Mouse (Mus musculus): Measurements from ENCODE around the gene Pik3r1. TPM values are rescaled to one million over a fixed set of nuclear protein-coding genes. Genes with fewer than 3 reads are reported as not detected.

Gene Pik3r1
- total RNA-seq, 2 experiments from 2014 or later, result 41.3 to 52.1 TPM

- TF ChIP-seq CTCF (IDR thresholded peaks at IDR 0.05), result peak; percentile 90
- peak overlapping the region; percentile 83 for H3K27ac ChIP-seq
Observed at GRCm38 (mm10) chr13:101695876-101696275, 72.1 kb downstream of the Pik3r1 start.

GRCm38 (mm10) chr13:101694496-101695251 lies 73.3 kb downstream of the Pik3r1 start:
- no peak for TF ChIP-seq CTCF (IDR thresholded peaks at IDR 0.05)
- DNase-seq, result peak; percentile 75
- Histone ChIP-seq H3K4me3 (peak overlapping the region; percentile 87), H3K27ac (peak overlapping the region; percentile 83)
- intact Hi-C loops (cut with DNase I), result loop anchor here (1.0 to 10.0 kb wide), 5 partner anchors 182 to 1012 kb away; no protein-coding TSS in a partner anchor

More at GRCm38 (mm10) chr13:101695876-101696275, 72.1 kb downstream of the Pik3r1 start:
- peak; percentile 91 for DNase-seq
- H3K4me3 ChIP-seq, result peak overlapping the region; percentile 51
- intact Hi-C loops (cut with DNase I), result loop anchor here (1.0 to 10.0 kb wide), 4 partner anchors 381 to 1014 kb away; no protein-coding TSS in a partner anchor

GRCm38 (mm10) chr13:101693967-101694495 lies 74.0 kb downstream of the Pik3r1 start:
- peak; percentile 39; the same call in 1 of the 2 replicates for TF ChIP-seq CTCF (IDR thresholded peaks at IDR 0.05)
- DNase-seq, result peak; percentile 70
- H3K27ac ChIP-seq, result peak overlapping the region; percentile 83
- H3K4me3 ChIP-seq, result peak overlapping the region; percentile 87
- intact Hi-C loops (cut with DNase I), result loop anchor here (2.0 to 10.0 kb wide), 3 partner anchors 182 to 801 kb away; no protein-coding TSS in a partner anchor

DNA sequence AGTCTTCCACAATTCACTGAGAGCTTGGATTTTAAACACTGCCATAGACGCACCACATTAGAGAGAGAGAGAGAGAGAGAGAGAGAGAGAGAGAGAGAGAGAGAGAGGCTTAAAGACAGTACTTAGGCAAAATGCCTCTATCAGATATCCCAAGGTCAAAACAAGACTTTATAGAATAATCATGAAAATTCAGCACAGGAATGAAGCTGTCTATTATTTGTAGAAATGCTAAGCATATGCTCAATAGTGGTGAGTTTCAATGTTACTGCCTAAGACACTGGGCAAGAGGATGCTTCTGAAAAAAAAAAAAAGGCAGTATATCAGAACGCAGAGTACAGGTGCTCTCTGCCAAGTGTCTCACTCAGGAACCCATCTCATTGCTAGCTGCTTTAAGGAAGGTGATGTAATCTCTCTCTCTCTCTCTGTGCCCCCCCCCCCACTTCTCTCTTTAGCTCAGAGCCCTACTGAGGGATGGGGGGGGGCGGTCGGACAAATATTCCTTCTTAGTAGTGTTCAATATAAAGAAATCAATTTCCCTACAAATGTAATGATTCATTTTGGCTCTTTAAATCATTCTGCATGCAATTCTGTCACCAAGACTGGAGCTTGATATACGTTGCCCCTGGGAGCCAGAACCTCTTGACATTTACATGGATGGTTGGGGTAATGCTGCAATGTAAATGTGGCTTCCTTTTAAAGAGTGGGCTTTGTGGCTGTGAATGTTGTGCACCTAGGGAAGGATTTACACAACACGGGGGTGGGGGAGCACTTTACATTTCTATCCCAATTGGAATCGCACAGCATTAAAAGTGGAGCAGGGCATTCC lies 74.9 kb downstream of the Pik3r1 start:
- DNase-seq, result no peak
- H3K27ac ChIP-seq, result peak overlapping the region; percentile 83
- TF ChIP-seq CTCF (IDR thresholded peaks at IDR 0.05), result no peak
- H3K4me3 ChIP-seq, result peak overlapping the region; percentile 87
- intact Hi-C loops (cut with DNase I), result loop anchor here (5.0 to 10.0 kb wide), 2 partner anchors 181 to 378 kb away; no protein-coding TSS in a partner anchor

GRCm38 (mm10) chr13:101692239-101692784 lies 75.7 kb downstream of the Pik3r1 start:
- H3K27ac ChIP-seq, result peak overlapping the region; percentile 83
- peak; percentile 53 for DNase-seq

GRCm38 (mm10) chr13:101691669-101692068 lies 76.3 kb downstream of the Pik3r1 start:
- no peak for DNase-seq
- peak overlapping the region; percentile 83 for H3K27ac ChIP-seq
- TF ChIP-seq CTCF (IDR thresholded peaks at IDR 0.05), result no peak
- intact Hi-C loops (cut with DNase I), result loop anchor here (5.0 to 10.0 kb wide), 2 partner anchors 179 to 377 kb away; no protein-coding TSS in a partner anchor
- H3K4me3 ChIP-seq, result peak overlapping the region; percentile 87

More at GRCm38 (mm10) chr13:101692239-101692784, 75.7 kb downstream of the Pik3r1 start:
- H3K4me3 ChIP-seq, result peak overlapping the region; percentile 87
- no peak for TF ChIP-seq CTCF (IDR thresholded peaks at IDR 0.05)
- intact Hi-C loops (cut with DNase I), result loop anchor here (5.0 to 10.0 kb wide), 2 partner anchors 180 to 378 kb away; no protein-coding TSS in a partner anchor

- peak overlapping the region; percentile 87 for H3K4me3 ChIP-seq
- intact Hi-C loops (cut with DNase I), result loop anchor here (5.0 to 10.0 kb wide), 2 partner anchors 179 to 376 kb away; no protein-coding TSS in a partner anchor
- peak overlapping the region; percentile 83 for H3K27ac ChIP-seq
- TF ChIP-seq CTCF (IDR thresholded peaks at IDR 0.05), result no peak
- no peak for DNase-seq
Observed at GRCm38 (mm10) chr13:101690911-101691655, 76.9 kb downstream of the Pik3r1 start.

GRCm38 (mm10) chr13:101690167-101690566 lies 77.8 kb downstream of the Pik3r1 start:
- Histone ChIP-seq H3K27ac (peak overlapping the region; percentile 83), H3K4me3 (peak overlapping the region; percentile 23)
- no peak for TF ChIP-seq CTCF (IDR thresholded peaks at IDR 0.05)
- no peak for DNase-seq
- intact Hi-C loops (cut with DNase I), result loop anchor here (5.0 to 10.0 kb wide), 2 partner anchors 178 to 375 kb away; no protein-coding TSS in a partner anchor

GRCm38 (mm10) chr13:101686256-101686655 lies 81.8 kb downstream of the Pik3r1 start:
- intact Hi-C loops (cut with DNase I), result no loop called here
- DNase-seq, result no peak
- Histone ChIP-seq H3K27ac (no peak overlapping the region), H3K4me3 (no peak overlapping the region)
- TF ChIP-seq CTCF (IDR thresholded peaks at IDR 0.05), result no peak

DNA sequence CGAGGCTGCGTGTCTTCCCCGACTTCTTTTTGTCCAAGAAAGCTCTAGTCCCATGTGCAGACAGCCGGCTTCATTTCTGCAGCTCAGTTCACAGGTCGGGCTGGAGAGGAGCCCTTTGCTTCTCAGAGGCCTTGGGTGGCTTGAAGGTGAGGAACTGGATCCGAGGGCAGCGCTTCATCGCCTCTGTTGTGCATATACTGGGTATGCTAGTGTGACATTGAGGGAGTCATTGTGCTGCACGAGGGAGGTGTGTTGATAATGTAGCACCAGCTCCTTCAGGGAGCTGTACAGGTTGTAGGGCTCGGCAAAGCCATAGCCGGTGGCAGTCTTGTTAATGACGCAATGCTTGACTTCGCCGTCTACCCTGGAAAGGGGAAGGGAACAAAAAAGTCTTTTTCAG lies 83.3 kb downstream of the Pik3r1 start:
- H3K27ac ChIP-seq, result no peak overlapping the region

GRCm38 (mm10) chr13:101682378-101682777 lies 85.6 kb downstream of the Pik3r1 start:
- Histone ChIP-seq H3K27ac (no peak overlapping the region), H3K4me3 (no peak overlapping the region)
- DNase-seq, result no peak
- intact Hi-C loops (cut with DNase I), result no loop called here
- no peak for TF ChIP-seq CTCF (IDR thresholded peaks at IDR 0.05)

More for the DNA sequence above, 83.3 kb downstream of the Pik3r1 start:
- TF ChIP-seq CTCF (IDR thresholded peaks at IDR 0.05), result no peak
- DNase-seq, result no peak
- no peak overlapping the region for H3K4me3 ChIP-seq
- intact Hi-C loops (cut with DNase I), result no loop called here
